Mouse (Mus musculus): ENCODE measurements at regions not wholly inside any gene's neighbourhood (a gene's known extent, or its start where the extent isn't known, plus 50 kb on each side); places are given as distances from the start of the nearest gene placed in this dataset.

- TF ChIP-seq CTCF (IDR thresholded peaks at IDR 0.05; ENCODE audit: low read depth, low read length) (no peak), POLR2A (IDR thresholded peaks at IDR 0.05; ENCODE audit: extremely low read depth, insufficient read depth, low read length) (no peak)
Observed at GRCm38 (mm10) chr9:47962589-47962988, 199.2 kb upstream of the Nxpe4 start.

All from liver, adult 2 months (tissue).